Mouse (Mus musculus): ENCODE results near the gene Eif5a. TPM values are rescaled to one million over a fixed set of nuclear protein-coding genes. Genes with fewer than 3 reads are reported as not detected.
"Not testable (repeated sequence)": the region's sequence is repeated elsewhere in the genome, so short reads cannot be mapped to it uniquely, and the experiment has no call there.

Eif5a gene
- polyA plus RNA-seq, 1 experiment from 2014 or later, result 774 TPM

DNA sequence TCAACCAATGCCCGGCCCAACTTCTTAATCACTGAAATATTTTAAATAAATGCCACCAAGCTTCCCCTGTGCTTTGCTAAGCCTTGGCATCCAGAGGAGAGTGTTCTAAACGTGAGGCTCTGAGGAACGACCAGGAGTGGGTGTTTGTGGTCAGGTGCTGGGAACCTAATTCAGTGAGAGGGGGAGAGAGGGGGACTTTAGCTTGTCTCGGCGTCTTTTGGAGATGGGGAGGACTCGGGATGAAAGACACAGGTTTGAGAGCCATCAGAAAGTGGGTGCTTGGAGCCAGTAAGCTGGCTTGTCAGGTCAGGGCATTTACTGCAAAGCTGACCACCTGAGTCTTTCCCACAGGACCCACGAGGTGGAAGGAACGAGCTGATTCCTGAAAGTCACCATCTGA, 10.0 kb upstream of the Eif5a start:
- Histone ChIP-seq H3K4me1 (replicated peaks; ENCODE audit: control insufficient read depth, insufficient read depth, low read length) (peaks cover 8% of the 10 kb centered on the region), H3K9me3 (ENCODE audit: control insufficient read depth) (no peaks in the 10 kb centered on the region), H3K4me3 (ENCODE audit: low read depth, low read length) (no peak overlapping the region), H3K27ac (ENCODE audit: low read depth, low read length) (no peak overlapping the region), H3K27me3 (replicated peaks; ENCODE audit: control insufficient read depth, insufficient read depth, low read length) (peaks cover 5% of the 10 kb centered on the region), H3K4me2 (replicated peaks; ENCODE audit: low read depth) (no peak overlapping the region), H3K36me3 (ENCODE audit: control insufficient read depth, insufficient read depth) (no peaks in the 10 kb centered on the region), H3K9ac (ENCODE audit: low read depth, low read length) (no peak overlapping the region)
- TF ChIP-seq CTCF (IDR thresholded peaks at IDR 0.05; ENCODE audit: low read depth), result no peak
- ATAC-seq, result no peak
- WGBS, result 70% methylated on average over 8 of the region's 8 CpGs

- ATAC-seq, result no peak
- peaks cover 6% of the 10 kb centered on the region for H3K4me1 ChIP-seq (replicated peaks; ENCODE audit: control insufficient read depth, insufficient read depth, low read length)
- WGBS, result 53% methylated on average over 3 of the region's 3 CpGs
- H3K9me3 ChIP-seq (ENCODE audit: control insufficient read depth), result no peaks in the 10 kb centered on the region
- peaks cover 5% of the 10 kb centered on the region for H3K27me3 ChIP-seq (replicated peaks; ENCODE audit: control insufficient read depth, insufficient read depth, low read length)
- no peak overlapping the region for H3K9ac ChIP-seq (ENCODE audit: low read depth, low read length)
- no peak for TF ChIP-seq CTCF (IDR thresholded peaks at IDR 0.05; ENCODE audit: low read depth)
- H3K36me3 ChIP-seq (ENCODE audit: control insufficient read depth, insufficient read depth), result no peaks in the 10 kb centered on the region
- no peak overlapping the region for H3K4me3 ChIP-seq (ENCODE audit: low read depth, low read length)
- no peak overlapping the region for H3K27ac ChIP-seq (ENCODE audit: low read depth, low read length)
- no peak overlapping the region for H3K4me2 ChIP-seq (replicated peaks; ENCODE audit: low read depth)
Measured at GRCm38 (mm10) chr11:69930967-69931537, 9.3 kb upstream of the Eif5a start.

DNA sequence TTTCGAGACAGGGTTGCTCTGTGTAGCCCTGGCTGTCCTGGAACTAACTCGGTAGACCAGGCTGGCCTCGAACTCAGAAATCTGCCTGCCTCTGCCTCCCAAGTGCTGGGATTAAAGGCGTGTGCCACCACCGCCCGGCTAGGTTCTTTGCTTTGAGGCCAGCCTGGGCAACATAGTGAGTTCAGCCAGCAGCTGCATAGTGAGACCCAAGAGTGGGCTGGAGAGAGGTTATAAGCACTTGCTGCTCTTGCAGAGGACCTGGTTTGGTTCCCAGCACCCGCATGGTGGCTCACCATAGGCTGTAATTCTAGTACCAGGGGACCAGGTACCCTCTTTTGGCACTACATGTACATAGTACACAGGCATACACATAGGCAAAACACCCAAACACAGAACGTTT, 8.4 kb upstream of the Eif5a start:
- 93% methylated on average over 8 of the region's 8 CpGs for WGBS
- H3K27me3 ChIP-seq (replicated peaks; ENCODE audit: control insufficient read depth, insufficient read depth, low read length); H3K9me3 ChIP-seq (ENCODE audit: control insufficient read depth); H3K27ac ChIP-seq (ENCODE audit: low read depth, low read length); ATAC-seq; H3K4me1 ChIP-seq (replicated peaks; ENCODE audit: control insufficient read depth, insufficient read depth, low read length); H3K36me3 ChIP-seq (ENCODE audit: control insufficient read depth, insufficient read depth); H3K9ac ChIP-seq (ENCODE audit: low read depth, low read length); H3K4me2 ChIP-seq (replicated peaks; ENCODE audit: low read depth); H3K4me3 ChIP-seq (ENCODE audit: low read depth, low read length): not testable (repeated sequence)

- no peak overlapping the region for H3K9ac ChIP-seq (ENCODE audit: low read depth, low read length)
- no peak overlapping the region for H3K4me2 ChIP-seq (replicated peaks; ENCODE audit: low read depth)
- TF ChIP-seq CTCF (IDR thresholded peaks at IDR 0.05; ENCODE audit: low read depth), result no peak
- H3K4me1 ChIP-seq (replicated peaks; ENCODE audit: control insufficient read depth, insufficient read depth, low read length), result no peaks in the 10 kb centered on the region
- 40% methylated on average over 4 of the region's 4 CpGs for WGBS
- no peak overlapping the region for H3K27ac ChIP-seq (ENCODE audit: low read depth, low read length)
- no peak for ATAC-seq
- no peaks in the 10 kb centered on the region for H3K9me3 ChIP-seq (ENCODE audit: control insufficient read depth)
- no peaks in the 10 kb centered on the region for H3K36me3 ChIP-seq (ENCODE audit: control insufficient read depth, insufficient read depth)
- H3K4me3 ChIP-seq (ENCODE audit: low read depth, low read length), result no peak overlapping the region
- H3K27me3 ChIP-seq (replicated peaks; ENCODE audit: control insufficient read depth, insufficient read depth, low read length), result no peaks in the 10 kb centered on the region; the same call in 1 of the 2 replicates
Measured at GRCm38 (mm10) chr11:69929712-69930111, 8.0 kb upstream of the Eif5a start.

DNA sequence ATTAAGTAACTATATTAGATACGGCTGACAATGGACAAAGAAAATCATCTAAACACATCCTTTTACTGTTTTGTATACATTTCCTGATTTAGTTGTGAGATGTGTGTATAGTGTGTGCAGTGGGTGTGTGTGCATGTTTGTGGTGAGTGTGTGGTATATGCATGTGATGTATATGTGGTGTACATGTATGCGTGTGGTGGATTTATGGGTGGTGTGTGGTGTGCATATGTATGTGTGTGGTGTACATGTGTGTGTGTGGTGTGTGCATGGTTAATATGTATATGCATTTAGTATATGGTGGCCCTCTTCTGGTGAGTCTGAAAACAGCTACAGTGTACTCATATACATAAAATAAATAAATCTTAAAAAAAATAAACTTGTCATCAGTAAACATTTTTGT, 5.7 kb upstream of the Eif5a start:
- H3K4me1 ChIP-seq (replicated peaks; ENCODE audit: control insufficient read depth, insufficient read depth, low read length), result no peaks in the 10 kb centered on the region
- WGBS, result 94% methylated on average over 2 of the region's 2 CpGs
- no peak for TF ChIP-seq CTCF (IDR thresholded peaks at IDR 0.05; ENCODE audit: low read depth)
- H3K27ac ChIP-seq (ENCODE audit: low read depth, low read length), result no peak overlapping the region
- H3K9me3 ChIP-seq (ENCODE audit: control insufficient read depth), result no peaks in the 10 kb centered on the region
- H3K4me3 ChIP-seq (ENCODE audit: low read depth, low read length), result no peak overlapping the region
- H3K9ac ChIP-seq (ENCODE audit: low read depth, low read length), result no peak overlapping the region
- H3K27me3 ChIP-seq (replicated peaks; ENCODE audit: control insufficient read depth, insufficient read depth, low read length), result no peaks in the 10 kb centered on the region
- no peak overlapping the region for H3K4me2 ChIP-seq (replicated peaks; ENCODE audit: low read depth)
- H3K36me3 ChIP-seq (ENCODE audit: control insufficient read depth, insufficient read depth), result no peaks in the 10 kb centered on the region
- no peak for ATAC-seq

DNA sequence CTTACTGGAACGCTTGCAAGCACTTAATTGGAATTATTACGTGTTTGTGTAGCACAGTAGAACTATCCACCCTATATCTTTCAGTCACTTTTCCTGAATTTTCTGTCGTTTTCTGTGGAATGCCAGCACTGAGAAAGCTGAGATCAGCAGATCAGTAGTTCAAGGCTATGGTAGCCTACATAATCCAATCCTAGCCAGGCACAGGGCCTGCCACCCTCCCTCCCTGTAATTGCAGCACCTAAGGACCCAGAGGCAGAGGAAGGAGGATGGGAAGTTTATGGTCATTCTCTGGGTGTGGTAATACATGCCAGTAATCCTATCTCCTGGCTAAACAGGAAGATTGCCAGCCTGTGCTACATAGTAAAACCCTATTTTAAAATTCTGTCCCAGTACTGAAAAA, 1.0 kb upstream of the Eif5a start:
- WGBS, result 48% methylated on average over 3 of the region's 3 CpGs
- Histone ChIP-seq H3K9me3 (ENCODE audit: control insufficient read depth) (no peaks in the 10 kb centered on the region), H3K4me3 (ENCODE audit: low read depth, low read length) (no peak overlapping the region), H3K9ac (ENCODE audit: low read depth, low read length) (no peak overlapping the region), H3K27me3 (replicated peaks; ENCODE audit: control insufficient read depth, insufficient read depth, low read length) (no peaks in the 10 kb centered on the region), H3K4me2 (replicated peaks; ENCODE audit: low read depth) (no peak overlapping the region), H3K27ac (ENCODE audit: low read depth, low read length) (no peak overlapping the region), H3K36me3 (ENCODE audit: control insufficient read depth, insufficient read depth) (peaks cover 13% of the 10 kb centered on the region), H3K4me1 (replicated peaks; ENCODE audit: control insufficient read depth, insufficient read depth, low read length) (0 out of 2 replicates have a peak, but pooled peaks cover 5% of the 10 kb centered on the region)
- ATAC-seq, result no peak
- no peak for TF ChIP-seq CTCF (IDR thresholded peaks at IDR 0.05; ENCODE audit: low read depth)
